Mouse (Mus musculus) left cerebral cortex, postnatal 25 days (tissue): ENCODE measurements at regions not wholly inside any gene's neighbourhood (a gene's known extent, or its start where the extent isn't known, plus 50 kb on each side); places are given as distances from the start of the nearest gene placed in this dataset.

Source experiments
- DNase-seq, 2 experiments: peaks; one replicate each; pipeline ENCODE4 v3.0.0; 2022; ENCODE audit warnings: low spot score in 2 of 2, mixed read lengths in 1 of 2
- intact Hi-C: fragments of 180-260 bp; cut with DNase I; formaldehyde crosslinking; loops from one replicate; pipeline ENCODE4 v1.15.1; 2025

DNA sequence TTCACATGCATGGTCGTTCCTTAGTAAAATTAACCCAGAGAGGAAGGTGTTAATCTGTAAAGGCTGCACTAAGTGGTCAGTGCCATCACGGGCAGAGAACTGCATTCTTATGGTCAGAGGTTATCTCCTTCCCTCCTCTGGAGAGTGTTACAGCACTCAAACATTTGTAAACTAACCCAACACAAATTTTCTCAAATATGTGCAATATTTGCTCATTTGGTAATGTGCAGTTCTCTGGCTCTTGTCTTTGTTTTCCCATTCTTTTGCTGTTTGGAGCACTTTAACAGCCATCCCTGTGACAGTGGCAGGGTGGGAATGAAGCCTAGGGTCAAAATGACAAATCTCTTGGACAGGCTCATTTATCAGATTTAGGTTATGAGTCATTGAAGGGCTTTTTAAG, 248.5 kb upstream of the Pde3a start:
- intact Hi-C loops, result no loop called here

DNA sequence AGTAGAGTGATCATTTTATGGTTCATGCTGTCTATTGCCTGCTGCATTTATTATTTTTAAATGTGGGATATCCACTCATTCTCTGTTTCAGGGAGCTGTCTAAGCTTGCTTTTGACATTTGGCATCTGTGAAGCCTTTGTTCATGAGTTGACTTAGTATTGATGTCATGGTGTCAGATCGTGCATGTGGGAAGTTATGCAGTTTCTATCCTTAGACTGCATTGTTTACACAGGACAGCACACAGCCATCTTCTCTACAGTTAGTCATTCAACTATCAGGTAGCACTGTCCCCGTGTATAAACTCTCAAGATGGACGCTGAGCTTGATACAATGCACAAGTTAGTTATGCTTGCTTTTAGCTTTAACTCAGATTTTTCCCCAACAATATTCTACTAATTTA, 247.8 kb upstream of the Pde3a start:
- no peak for DNase-seq
- intact Hi-C loops, result no loop called here

More for the DNA sequence above, 248.5 kb upstream of the Pde3a start:
- no peak for DNase-seq

DNA sequence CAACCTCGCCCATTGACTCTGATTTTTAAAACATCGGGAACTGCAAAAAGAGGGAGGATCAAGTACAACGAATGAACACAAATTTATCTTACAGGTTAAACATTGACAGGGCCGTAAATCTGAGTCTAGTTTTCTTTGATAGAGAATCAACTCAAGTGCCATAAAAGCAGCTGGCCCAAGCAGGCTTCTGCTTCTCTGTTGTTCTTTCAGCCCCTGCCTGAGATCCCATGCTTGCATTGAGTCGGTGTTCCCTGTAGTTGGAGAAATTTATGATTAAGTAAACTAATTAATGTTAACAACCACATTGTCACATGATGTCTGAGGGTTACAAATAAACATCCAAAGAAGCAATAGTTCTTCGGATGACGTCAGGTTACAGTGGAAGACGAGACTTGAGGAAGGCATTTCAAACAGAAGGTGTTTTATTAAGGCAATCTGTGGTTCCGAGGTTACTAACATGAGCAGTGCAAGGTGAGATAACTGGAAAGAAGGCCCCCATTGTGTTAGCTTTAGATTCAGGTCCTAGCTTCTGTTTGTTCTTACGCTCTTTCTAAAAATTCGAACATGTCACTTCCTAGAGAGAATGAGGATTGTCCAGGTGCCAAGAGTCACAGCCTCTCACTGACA, 233.9 kb upstream of the Pde3a start:
- no peak for DNase-seq
- intact Hi-C loops, result no loop called here

DNA sequence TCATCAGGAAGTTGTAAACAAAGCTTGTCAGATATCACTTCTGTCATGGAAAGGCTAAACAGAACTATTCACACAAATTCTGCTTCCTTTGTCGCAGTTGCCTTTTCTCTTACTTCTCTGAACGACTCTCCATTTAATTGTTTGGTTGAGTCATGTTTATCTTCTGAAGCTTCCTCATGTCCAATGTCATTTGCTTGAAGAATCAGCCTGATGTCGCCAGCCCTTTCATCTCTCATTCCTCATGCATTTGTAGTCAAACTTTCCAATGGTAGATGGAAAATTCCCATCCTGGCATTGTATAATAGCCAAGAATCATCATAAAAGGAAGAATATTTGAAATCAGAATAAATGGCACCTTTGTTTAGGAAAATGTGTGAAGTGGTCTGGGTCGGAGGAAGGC, 225.6 kb upstream of the Pde3a start:
- no peak for DNase-seq
- intact Hi-C loops, result no loop called here

DNA sequence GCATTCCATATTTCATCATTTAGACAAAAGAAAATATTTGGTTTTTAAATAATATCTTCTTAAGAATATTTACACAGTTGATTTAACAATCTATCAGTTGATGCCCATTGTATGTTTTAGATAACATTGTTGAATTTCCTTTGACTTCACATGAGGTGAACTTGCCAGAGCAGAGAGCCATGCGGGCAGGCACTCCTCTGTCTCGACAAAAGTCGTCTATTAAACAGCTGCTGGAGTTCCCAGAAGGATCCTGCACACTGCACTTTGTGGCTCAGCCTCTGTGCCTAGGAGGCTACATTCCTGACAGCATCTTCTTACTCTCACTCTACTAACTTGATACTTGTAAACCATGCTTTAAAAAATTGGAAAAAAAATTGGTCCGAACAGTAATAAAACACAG, 221.7 kb upstream of the Pde3a start:
- intact Hi-C loops, result no loop called here
- DNase-seq, result no peak

DNA sequence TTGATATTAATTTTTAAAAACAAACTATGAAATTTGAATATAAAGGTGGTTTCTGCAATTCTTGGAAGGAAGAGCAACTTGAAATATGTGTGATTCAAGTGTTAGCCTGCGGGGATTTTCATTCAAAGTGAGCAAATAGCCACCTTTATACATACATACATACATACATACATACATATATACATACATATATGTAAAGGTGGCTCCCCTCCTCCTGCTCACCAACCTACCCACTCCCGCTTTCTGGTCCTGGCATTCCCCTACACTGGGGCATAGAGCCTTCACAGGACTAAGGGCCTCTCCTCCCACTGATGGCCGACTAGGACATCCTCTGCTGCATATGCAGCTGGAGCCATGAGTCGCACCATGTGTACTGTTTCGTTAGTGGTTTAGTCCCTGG, 221.3 kb upstream of the Pde3a start:
- intact Hi-C loops, result no loop called here
- DNase-seq, result no peak

DNA sequence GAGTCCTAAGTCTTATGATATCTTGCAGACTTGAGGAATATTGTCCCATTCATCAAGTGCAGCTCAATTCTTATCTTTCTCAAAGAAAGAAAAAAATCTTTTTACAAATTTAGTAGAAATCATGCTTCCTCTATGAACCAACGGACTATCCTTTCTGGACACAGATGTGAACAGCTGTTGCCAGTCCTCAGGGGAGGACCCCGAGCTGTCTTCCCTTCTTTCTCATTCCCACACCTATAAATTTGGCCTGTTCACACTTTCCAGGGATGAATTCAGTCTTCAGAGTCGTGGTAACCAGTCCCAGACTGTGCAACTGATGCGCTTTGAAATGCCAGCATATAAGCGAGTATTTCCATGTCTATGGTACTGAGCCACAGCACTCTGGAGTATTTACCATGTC, 214.2 kb upstream of the Pde3a start:
- no peak for DNase-seq
- intact Hi-C loops, result no loop called here

DNA sequence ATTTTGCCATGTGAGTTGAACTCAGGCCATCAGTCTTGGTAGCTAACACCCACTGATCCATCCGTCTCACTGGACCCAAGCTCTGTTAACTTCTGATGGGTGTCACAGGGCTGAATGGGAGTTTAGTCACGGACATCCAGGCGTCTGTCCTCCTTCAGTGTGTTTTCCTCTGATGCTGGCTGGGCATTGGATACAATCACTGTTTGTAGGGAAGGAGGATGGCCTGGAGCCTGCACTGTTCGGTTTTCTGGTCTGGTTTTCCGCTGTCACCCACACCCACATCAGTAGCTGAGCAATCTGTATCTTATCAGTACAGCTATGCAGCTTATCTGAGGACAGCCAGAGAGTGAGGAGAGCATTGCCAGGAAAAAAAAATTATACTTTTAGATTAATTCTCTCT, 207.7 kb upstream of the Pde3a start:
- no peak for DNase-seq
- intact Hi-C loops, result no loop called here

DNA sequence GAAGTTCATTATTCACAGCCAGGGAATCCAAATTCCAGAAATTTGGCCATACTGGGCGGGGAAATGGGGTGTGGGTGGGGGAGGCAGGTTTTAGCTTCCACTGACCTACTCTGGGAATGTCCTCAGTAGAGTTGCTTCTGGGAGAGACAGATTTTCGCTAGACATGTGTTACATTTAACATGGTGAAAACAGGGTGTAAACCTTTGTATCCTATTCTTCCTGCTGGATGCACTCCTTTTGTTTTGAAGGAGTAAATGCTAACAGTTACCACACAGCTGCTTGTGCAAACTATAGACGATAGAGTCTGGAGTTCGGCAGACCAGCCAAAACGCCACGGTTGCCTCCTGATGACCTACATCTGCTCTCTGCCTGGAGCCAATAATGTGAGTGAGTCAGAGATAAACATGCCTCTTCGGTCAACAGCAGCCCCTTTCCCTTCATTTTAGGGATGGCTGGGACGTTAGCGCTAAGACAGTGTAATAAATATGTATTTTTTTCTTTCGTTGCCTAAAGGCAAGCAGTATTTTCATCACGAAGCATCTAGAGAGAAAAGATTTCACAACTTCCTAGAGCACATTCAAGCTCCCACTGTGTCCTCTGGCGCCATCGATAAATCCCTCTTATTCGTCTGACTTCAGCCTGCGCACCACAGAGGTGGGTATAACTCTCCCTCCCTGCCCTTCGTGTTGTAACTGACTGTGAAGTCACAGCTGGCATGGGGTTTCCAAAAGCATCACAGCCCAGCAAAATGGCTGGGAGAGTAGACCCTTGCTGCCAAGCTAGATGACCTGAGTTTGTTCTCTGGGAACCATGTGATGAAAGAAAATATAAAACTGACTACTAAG, 207.1 kb upstream of the Pde3a start:
- intact Hi-C loops, result no loop called here
- no peak for DNase-seq

DNA sequence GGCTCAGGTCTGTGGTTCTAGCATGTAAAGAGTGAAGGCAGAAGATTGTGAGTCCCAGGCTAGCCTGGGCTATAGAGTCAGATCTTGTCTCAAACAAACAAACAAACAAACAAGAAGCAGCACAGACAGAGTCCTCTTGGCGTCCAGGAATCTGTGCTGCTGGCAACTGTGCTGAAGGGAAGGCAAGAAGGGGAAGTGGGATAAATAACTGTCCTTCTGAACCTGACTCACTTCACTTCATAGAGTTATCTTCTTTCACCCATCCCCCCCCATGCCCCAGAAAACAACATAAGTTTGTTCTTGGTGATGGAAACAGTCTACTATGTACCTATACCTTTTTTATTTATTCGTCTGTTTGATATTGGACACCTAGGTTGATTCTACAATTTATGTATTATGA, 200.8 kb upstream of the Pde3a start:
- intact Hi-C loops, result no loop called here
- no peak for DNase-seq

DNA sequence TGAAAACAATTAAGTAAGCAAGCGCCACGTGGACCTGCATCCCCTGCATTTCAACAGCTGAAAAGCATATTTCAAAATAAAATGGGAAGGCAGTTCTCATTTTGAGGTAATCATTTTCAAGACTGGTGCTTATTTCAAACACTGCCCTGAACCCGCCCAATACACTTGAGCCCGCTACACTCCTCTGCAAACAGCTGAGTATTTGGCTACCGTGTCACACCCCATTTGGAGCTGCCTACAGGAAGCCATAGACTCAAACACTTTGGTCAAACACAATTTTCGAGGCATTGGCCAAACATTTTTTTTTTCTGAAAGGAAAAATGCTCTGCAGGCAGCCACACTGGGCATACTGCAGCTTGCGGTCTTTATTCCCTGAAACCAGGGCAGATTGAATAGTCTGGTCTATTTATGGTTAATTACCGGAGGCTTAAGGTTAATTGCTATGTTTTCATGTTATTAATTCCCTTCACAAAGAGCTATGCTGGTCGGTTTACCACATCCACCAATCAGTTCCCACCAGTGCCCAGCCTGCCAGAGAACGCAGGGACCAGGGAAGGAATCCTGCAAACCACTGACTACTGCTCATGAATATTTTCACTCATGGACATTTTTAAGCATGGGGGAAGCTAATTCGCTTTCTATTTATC, 198.9 kb upstream of the Pde3a start:
- intact Hi-C loops, result no loop called here
- DNase-seq, result no peak

DNA sequence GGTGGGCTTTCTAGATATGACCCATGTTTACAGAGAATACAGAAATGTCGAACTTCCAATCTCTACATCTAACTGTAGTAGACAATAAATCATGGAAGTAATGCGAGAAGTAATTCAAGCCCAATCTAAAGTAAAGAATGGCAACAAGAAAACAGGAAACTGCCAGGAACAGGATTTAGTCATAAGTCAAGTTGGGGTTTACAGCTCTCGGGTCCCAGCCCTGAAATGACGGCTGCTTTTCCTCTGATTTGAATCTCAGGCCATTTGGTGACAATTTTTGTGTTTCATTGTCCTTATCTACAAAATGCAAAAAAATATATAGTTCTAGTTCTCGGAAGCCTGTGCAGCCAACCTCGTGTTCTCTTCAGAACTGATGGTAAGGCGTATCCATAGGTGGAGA, 195.0 kb upstream of the Pde3a start:
- intact Hi-C loops, result no loop called here

DNA sequence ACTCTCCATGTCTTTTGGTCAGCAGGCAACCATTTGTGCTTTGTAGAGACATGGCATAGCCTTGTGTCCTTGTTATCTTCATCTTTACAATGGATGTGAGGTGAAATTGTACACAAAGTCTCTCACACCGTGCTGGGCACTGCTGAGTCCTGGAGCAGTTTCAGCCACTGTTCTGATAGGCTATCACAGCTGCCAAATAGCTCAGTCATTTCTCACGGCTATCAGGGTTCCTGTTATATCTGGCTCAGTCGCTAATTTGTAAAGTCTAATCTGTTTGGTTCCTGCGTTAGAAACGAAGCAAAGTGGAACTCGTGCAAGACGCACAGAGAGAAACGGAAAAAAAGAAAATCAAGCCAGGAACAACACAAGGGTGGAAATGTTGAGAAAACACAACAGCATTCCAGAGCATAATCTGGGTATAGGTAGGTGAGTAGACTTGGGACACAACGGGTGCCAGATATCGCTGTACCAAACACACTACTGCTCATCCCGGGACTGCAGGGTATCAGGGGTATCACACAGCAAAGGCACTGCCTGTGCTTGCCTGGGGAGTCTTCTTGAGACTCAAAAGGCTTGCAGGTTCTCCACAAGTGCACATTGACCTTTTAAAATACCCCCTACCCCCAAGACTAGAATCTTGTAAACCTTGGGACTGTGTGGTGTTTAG, 189.7 kb upstream of the Pde3a start:
- intact Hi-C loops, result no loop called here
- no peak for DNase-seq

More for the DNA sequence above, 195.0 kb upstream of the Pde3a start:
- DNase-seq, result no peak

DNA sequence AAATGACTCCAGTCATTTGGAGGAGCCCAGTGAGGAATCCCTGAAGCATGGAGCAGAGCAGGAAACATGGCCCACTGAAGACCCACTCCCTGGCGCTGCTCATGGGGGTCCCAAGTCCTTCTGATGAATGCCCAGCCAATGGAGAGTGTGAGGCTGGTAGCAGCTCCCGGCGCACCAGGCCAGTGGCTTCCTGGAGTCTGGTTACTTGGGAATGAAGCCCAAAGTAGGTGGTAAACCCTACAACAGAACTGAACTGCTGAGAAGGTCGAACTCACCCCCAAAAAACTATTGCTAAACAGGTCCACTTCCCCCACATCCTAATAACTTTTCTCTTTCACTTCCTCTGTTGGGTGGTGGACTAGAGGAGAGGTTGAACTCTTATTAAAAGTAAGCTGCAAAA, 183.3 kb upstream of the Pde3a start:
- DNase-seq, result no peak
- intact Hi-C loops, result no loop called here

DNA sequence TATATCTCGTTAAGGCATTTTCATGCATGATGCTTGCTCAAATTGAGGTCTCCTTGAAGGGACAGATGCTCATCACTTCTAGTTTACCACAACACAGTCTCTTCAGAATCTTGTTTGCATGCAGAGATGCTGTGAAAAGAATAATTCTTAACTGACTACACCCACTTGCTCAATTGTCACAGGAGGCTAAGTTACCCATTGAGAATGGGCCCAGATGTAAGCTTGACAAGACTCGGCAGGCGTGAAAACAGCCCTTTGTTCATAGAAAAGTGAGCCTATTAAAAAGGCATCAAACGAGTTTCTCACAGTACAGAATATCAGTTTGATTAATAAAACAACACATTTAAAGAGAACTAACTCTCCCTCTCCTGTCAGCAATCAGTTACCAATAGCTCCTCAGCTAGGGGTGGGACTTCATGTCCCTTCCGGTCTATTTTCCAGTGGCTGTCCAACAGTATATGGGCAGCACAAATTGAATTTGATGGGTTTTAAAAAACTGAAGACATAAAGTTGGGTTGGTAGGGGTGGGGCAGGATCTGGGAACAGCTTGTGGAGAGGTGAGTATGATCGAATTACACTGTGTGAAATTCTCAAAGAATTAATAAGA, 180.1 kb upstream of the Pde3a start:
- intact Hi-C loops, result no loop called here

DNA sequence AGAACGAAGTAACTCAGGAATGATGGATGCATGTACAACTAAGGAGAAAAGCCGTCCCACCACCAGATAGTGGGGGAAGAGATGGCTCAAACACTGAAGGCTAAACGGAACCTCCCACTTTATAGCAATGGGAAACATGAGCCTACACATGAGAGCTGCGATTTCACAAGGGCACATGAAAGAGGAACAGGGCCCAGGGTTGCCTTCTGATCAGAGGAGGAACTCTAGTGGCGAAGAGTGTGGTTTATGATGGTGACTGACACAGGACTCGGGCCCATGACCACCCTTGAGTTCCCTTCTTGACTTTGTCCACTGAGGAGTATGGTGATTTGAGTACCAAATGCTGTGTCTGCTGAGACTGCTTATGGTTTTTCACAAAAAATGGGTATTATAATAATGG, 179.2 kb upstream of the Pde3a start:
- intact Hi-C loops, result no loop called here
- no peak for DNase-seq

More for the DNA sequence above, 180.1 kb upstream of the Pde3a start:
- no peak for DNase-seq

DNA sequence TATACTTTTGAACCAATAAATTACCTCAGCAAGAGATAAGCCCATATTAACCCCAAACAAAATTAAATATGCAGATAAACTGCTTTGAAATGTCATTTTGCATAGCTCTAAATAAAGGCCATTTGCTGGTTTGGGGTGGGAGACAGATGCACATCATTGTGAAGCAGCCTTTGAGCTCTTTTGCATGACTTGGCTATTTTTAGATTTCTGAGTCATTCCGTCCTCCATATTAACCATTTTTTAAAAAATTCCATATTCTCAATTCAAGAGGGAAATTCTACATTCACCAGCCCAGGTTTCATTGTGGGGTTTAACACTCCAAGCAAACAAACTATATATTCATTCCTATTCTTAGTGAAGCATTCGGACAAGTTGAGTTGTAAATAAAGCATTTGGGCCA, 177.6 kb upstream of the Pde3a start:
- intact Hi-C loops, result no loop called here
- DNase-seq, result no peak

DNA sequence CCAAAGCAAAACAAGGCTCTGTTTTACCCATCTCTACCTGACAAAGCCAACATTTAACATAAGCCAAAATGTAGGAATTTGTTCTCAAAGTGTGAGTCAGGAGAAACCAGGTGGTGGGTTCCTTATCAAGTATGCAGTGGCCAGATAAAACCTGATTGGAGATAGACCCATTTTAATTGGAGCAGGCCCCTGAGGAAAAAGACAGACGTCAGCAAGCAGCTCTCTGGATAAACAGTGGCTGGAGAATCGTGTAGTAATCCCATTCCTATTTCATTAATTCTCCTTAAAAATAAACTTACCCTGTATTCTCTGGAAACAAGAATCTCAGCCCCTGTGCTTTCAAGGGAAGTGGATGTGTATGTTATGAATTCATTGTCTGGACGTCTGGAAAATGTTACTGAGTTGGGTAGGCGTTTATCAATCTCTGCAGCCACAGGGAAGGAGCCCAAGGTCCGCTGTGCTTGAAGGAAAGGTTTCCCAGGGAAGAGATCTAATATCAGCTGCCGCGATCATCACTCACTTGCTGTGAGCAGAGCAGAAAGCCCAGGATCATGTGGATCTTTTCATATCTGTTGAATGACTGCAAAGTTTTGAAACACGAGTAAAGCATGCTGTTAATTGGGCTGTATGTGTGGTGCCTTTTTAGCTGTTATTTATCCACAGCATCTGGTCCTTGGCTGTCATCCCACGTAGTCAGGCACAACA, 157.8 kb upstream of the Pde3a start:
- intact Hi-C loops, result no loop called here
- no peak for DNase-seq

DNA sequence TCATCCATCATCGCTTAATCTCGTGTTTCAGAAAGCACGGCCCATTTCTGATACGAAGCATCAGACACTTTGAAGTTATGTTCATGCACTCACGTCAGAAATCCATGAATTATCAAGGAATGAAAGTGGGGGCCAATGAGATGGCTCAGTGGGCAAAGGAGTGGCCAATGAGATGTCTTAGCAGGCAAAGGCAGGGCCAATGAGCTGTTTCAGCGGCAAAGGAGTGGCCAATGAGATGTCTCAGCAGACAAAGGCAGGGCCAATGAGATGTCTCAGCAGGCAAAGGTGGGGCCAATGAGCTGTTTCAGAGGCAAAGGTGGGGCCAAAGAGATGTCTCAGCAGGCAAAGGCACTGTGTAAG, 157.3 kb upstream of the Pde3a start:
- intact Hi-C loops, result no loop called here
- no peak for DNase-seq
